ENCODE assay signal across 8 mouse cellular contexts in the genomic region with DNA sequence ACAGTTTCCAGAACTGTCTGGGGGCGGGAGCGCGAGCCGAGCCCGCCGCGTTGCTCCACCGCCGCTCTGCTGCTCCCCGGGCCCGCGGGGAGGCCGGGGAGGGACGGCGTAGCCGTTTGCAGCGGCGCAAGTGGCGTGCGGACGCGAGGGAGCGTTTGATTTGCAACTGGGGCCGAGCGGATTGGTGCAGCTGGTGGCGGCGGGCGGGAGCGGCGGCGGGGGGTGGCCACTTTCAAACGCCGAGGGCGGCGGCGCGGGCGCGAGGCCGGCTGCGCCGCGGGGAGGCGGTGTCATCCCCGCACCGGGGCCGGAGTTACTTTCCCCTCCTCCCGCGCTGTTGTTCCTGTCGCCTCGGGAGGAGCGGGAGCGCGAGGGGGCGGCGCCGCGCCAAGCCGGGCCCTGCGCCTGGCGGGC. TPM values are rescaled to one million over a fixed set of nuclear protein-coding genes. Genes with fewer than 3 reads are reported as not detected.
A peak's percentile ranks its signal among the peaks of the same experiment; 100 is the strongest.
DNase-seq lines count a peak whose midpoint lies in the region; ATAC-seq lines count a peak whose summit lies in the region.

No protein-coding gene starts in this region.

- H3K9me3 ChIP-seq in megakaryocyte, embryonic 14.5 days, result no peaks in the 10 kb centered on the region

- H3K4me1 ChIP-seq in megakaryocyte, embryonic 14.5 days, result peaks cover 20% of the 10 kb centered on the region

- DNase-seq in ZHBTc4 (ENCODE audit: low read depth, low spot score), result peak; percentile 81
- DNase-seq in gastrocnemius, adult 8-10 months (ENCODE audit: low spot score in 2 of 2), result peak; percentile 83 to 84
- DNase-seq in induced T-regulatory cell, adult 2 months (ENCODE audit: low read depth), result peak; percentile 84
- peak; percentile 73 to 89 for DNase-seq in left cerebral cortex, adult 9 months (ENCODE audit: low spot score in 2 of 2)
- DNase-seq in right cerebral cortex, postnatal 10 days (ENCODE audit: low spot score in 2 of 2), result peak; percentile 90
- DNase-seq in urinary bladder, postnatal 14 days (ENCODE audit: low spot score), result peak; percentile 86

- peak; percentile 50 for ATAC-seq in common myeloid progenitor, adult 5-6 weeks (replicated peaks; ENCODE audit: low read depth, poor library complexity, severe bottlenecking)

- H3K36me3 ChIP-seq in megakaryocyte, embryonic 14.5 days (replicated peaks; ENCODE audit: low read length), result no peaks in the 10 kb centered on the region

- H3K27me3 ChIP-seq in megakaryocyte, embryonic 14.5 days (replicated peaks), result peaks cover 14% of the 10 kb centered on the region

- peak overlapping the region; percentile 93 for H3K4me3 ChIP-seq in megakaryocyte, embryonic 14.5 days (replicated peaks)

RNA-seq across cellular contexts. Expression of gene Jade1, which starts 9.9 kb away (rescaled TPM):
- total RNA-seq in common myeloid progenitor, adult 5-6 weeks (2017), result 34.5 and 39.4 TPM in 2 replicates
- 10 to 100 TPM; 22.4 to 29.0 (median 27.6) TPM for total RNA-seq in gastrocnemius, adult 8-10 months (2022)
- polyA plus RNA-seq in megakaryocyte, embryonic 14.5 days (2012; ENCODE audit: insufficient read depth, low replicate concordance), result 1.5 TPM in 1 of 2 replicates, not detected in the other

Comparison
In these comparisons a context has a peak if more than half of its experiments do, and no peak if none do; other contexts are left out.
1. Peak in every context shown above with its lines: DNase-seq, ATAC-seq and H3K4me3 ChIP-seq.